Mouse (Mus musculus): ENCODE results near the gene Slc12a8.

DNA sequence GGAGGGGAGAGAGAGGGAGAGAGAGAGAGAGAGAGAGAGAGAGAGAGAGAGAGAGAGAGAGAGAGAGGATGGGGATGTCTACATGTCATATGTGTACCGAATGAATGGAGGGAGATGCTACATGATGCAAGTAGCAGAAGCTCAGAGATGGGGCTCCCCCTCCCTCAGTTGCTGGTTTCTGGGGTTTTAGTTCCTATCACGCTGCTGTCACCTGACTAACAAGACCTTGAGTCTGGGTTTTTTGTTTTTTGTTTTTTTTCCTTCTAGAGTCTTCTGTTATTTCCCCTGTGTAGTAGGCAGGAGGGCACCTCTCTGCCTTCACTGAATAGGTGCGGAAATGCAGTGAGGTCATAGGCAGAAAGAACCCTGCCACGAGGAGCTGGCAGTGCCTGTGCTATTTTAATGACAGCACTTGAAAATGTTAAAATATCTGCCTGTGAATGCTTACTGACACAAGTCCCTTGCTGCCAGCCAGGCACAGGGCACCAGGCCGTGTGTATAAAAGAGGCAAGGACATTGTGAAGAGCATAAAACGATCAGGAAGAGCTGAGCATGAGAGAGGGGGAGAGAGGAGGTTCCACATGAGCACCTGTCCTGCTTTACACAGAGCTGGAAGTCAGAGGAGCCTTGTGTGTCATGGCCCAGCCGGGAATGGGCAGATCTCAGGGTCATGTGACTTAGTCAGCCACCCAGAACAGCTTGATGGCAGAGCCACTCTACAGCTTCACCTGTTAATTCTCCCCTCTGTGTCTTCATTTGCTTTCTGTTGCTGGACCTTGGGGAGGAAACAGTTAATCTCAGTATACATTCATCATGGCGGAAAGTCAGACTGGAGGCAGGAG lies 89.8 kb downstream of the Slc12a8 start:
- TF ChIP-seq CTCF (IDR thresholded peaks at IDR 0.05; ENCODE audit: control insufficient read depth, insufficient read depth, low read length) (no peak), POLR2A (IDR thresholded peaks at IDR 0.05; ENCODE audit: borderline replicate concordance, control insufficient read depth, low read depth, low read length) (no peak)

All from bone marrow, adult 2 months (tissue).